Mouse (Mus musculus) forebrain, embryonic 14.5 days (tissue): ENCODE measurements at regions not wholly inside any gene's neighbourhood (a gene's known extent, or its start where the extent isn't known, plus 50 kb on each side); places are given as distances from the start of the nearest gene placed in this dataset.

Experiments used
- ATAC-seq: fragments of 200-750 bp; cut with Nextera tagmentation; 2 replicates; pipeline ENCODE4 v1.8.0; 2017; ENCODE audit warnings: mild to moderate bottlenecking, moderate library complexity
- DNase-seq: peaks from one replicate; pipeline ENCODE4 v3.0.0-alpha.2; 2015; ENCODE audit warnings: low spot score
- H3K27ac ChIP-seq: fragments of 300-500 bp; sonication (generic); 2 replicates; pipeline ENCODE4 v1.5.1; 2014; ENCODE audit warnings: low read depth, mild to moderate bottlenecking, control low read depth, low read length, moderate library complexity
- H3K27me3 ChIP-seq: fragments of 300-500 bp; sonication (generic); replicated peaks from 2 replicates; pipeline ENCODE4 v1.6.1; 2014; ENCODE audit warnings: low read length, control low read depth, mixed read lengths; ENCODE audit not compliant: control insufficient read depth, insufficient read depth
- H3K36me3 ChIP-seq: fragments of 300-500 bp; sonication (generic); 2 replicates; pipeline ENCODE4 v1.6.1; 2014; ENCODE audit warnings: low read length, control low read depth; ENCODE audit not compliant: control insufficient read depth, insufficient read depth
- H3K4me1 ChIP-seq: fragments of 300-500 bp; sonication (generic); 2 replicates; pipeline ENCODE4 v1.6.1; 2014; ENCODE audit warnings: antibody characterized with exemption, low read length, control low read depth; ENCODE audit not compliant: control insufficient read depth, insufficient read depth
- H3K4me2 ChIP-seq: fragments of 300-500 bp; sonication (generic); 2 replicates; pipeline ENCODE4 v1.6.1; 2014; ENCODE audit warnings: mild to moderate bottlenecking, control low read depth, low read length
- H3K4me3 ChIP-seq: fragments of 300-500 bp; sonication (generic); 2 replicates; pipeline ENCODE4 v1.5.1; 2014; ENCODE audit warnings: low read depth, low read length, control low read depth
- H3K9ac ChIP-seq: fragments of 300-500 bp; sonication (generic); 2 replicates; pipeline ENCODE4 v1.6.1; 2014; ENCODE audit warnings: mild to moderate bottlenecking, low read length, control low read depth, moderate library complexity
- H3K9me3 ChIP-seq: fragments of 300-500 bp; sonication (generic); replicated peaks from 2 replicates; pipeline ENCODE4 v1.6.1; 2016; ENCODE audit warnings: low read length, control low read depth, mixed read lengths; ENCODE audit not compliant: control insufficient read depth
- WGBS: fragments of 180-500 bp; shearing (Covaris S2); extraction: QIAGEN DNeasy Blood & Tissue Kit; methylation state at CpG from one replicate; pipeline ENCODE4 v1.1.7; 2014; 5-methylcytosine and 5-hydroxymethylcytosine counted together

DNA sequence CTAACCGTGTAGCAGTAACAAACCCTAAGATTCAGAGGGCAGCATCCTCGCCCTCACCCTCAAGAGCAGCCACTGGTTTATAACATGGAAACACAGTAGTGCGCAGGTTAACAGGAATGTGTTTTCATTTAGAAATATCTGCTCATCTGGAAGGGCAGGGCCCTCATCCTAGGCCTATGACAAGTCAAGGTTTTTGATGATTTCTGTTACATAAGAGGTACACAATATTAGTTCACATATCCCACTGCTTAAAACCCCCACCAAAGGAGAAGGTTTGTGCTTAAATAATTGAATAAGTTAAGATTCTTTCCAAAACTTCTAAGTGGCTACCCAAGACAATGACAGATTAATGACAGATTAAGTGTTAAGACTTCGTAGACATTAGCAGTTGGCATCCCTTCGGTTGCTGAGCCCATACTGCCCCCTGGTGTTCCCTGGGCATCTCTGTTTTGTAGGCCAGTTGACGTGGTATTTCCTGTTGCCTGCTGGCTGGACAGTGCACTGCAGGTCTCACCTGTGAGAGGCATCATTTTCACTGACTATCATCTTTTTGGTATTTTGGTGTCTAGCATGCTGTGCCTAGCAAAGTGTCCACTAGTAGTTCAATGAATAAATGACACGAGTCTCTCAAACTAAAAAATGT lies 581.2 kb downstream of the Gm19410 start:
- no peaks in the 10 kb centered on the region for H3K4me1 ChIP-seq
- no peak overlapping the region for H3K4me2 ChIP-seq
- peak; percentile 86 for DNase-seq
- no peak overlapping the region for H3K4me3 ChIP-seq
- WGBS = 46% methylated on average over 7 of the region's 7 CpGs
- no peaks in the 10 kb centered on the region for H3K27me3 ChIP-seq
- no peaks in the 10 kb centered on the region for H3K9me3 ChIP-seq
- no peaks in the 10 kb centered on the region for H3K36me3 ChIP-seq
- no peak overlapping the region for H3K9ac ChIP-seq
- peak; percentile 87 for ATAC-seq
- H3K27ac ChIP-seq = no peak overlapping the region

- no peak overlapping the region for H3K27ac ChIP-seq
- H3K9me3 ChIP-seq = no peaks in the 10 kb centered on the region
- ATAC-seq (no peak), DNase-seq (no peak)
- no peak overlapping the region for H3K4me2 ChIP-seq
- no peaks in the 10 kb centered on the region for H3K27me3 ChIP-seq
- no peaks in the 10 kb centered on the region for H3K36me3 ChIP-seq
- H3K9ac ChIP-seq = no peak overlapping the region
- 80% methylated on average over 1 of the region's 1 CpGs for WGBS
- no peak overlapping the region for H3K4me3 ChIP-seq
- no peaks in the 10 kb centered on the region for H3K4me1 ChIP-seq
Observed at GRCm38 (mm10) chr8:36348067-36348466, 582.5 kb downstream of the Gm19410 start.

- ATAC-seq (no peak), DNase-seq (no peak)
- no peaks in the 10 kb centered on the region for H3K36me3 ChIP-seq
- H3K27ac ChIP-seq = no peak overlapping the region
- no peak overlapping the region for H3K9ac ChIP-seq
- no peak overlapping the region for H3K4me3 ChIP-seq
- no peaks in the 10 kb centered on the region for H3K9me3 ChIP-seq
- WGBS = 16% methylated on average over 3 of the region's 3 CpGs
- no peaks in the 10 kb centered on the region for H3K4me1 ChIP-seq
- H3K27me3 ChIP-seq = no peaks in the 10 kb centered on the region
- H3K4me2 ChIP-seq = no peak overlapping the region
Observed at GRCm38 (mm10) chr8:36354926-36355325, 589.3 kb downstream of the Gm19410 start.

- no peak for ATAC-seq
- Histone ChIP-seq H3K27ac (no peak overlapping the region), H3K36me3 (no peaks in the 10 kb centered on the region), H3K9me3 (no peaks in the 10 kb centered on the region), H3K9ac (no peak overlapping the region), H3K4me2 (no peak overlapping the region), H3K27me3 (no peaks in the 10 kb centered on the region), H3K4me3 (no peak overlapping the region), H3K4me1 (peaks cover 4% of the 10 kb centered on the region; the same call in 1 of the 2 replicates)
- WGBS = 85% methylated on average over 2 of the region's 2 CpGs
- DNase-seq = no peak
Observed at GRCm38 (mm10) chr8:36358998-36359397, 593.4 kb downstream of the Gm19410 start.

- no peaks in the 10 kb centered on the region for H3K9me3 ChIP-seq
- H3K4me3 ChIP-seq = no peak overlapping the region
- H3K4me1 ChIP-seq = peaks cover 4% of the 10 kb centered on the region; the same call in 1 of the 2 replicates
- no peak overlapping the region for H3K27ac ChIP-seq
- H3K27me3 ChIP-seq = no peaks in the 10 kb centered on the region
- H3K4me2 ChIP-seq = no peak overlapping the region
- WGBS = 14% methylated on average over 2 of the region's 2 CpGs
- DNase-seq (peak; percentile 88), ATAC-seq (peak; percentile 83)
- no peaks in the 10 kb centered on the region for H3K36me3 ChIP-seq
- no peak overlapping the region for H3K9ac ChIP-seq
Observed at GRCm38 (mm10) chr8:36361255-36361654, 595.7 kb downstream of the Gm19410 start.

DNA sequence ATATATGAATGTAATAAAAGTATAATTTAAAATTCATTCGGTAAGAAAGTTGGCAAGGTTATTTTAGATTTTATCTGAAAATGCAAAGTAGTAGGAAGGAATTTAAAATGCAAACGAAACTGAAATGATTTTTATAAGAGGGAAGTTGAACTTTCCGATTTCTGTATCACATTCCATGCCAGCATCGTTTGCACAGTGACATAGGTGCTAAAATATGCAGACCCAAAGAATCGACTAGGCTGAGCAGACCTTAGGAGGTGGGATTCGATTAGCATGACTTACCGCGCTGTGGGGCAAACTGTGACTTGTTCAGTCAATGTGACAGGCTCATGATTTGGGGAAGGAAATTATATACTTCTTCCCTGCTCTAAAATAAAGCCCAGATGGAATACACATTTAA lies 596.2 kb downstream of the Gm19410 start:
- Histone ChIP-seq H3K9me3 (no peaks in the 10 kb centered on the region), H3K9ac (no peak overlapping the region), H3K4me1 (peaks cover 4% of the 10 kb centered on the region; the same call in 1 of the 2 replicates), H3K4me2 (no peak overlapping the region), H3K27me3 (no peaks in the 10 kb centered on the region), H3K36me3 (no peaks in the 10 kb centered on the region), H3K4me3 (no peak overlapping the region), H3K27ac (no peak overlapping the region)
- DNase-seq = peak; percentile 53
- ATAC-seq = peak; percentile 60; the same call in 1 of the 2 replicates
- 46% methylated on average over 8 of the region's 8 CpGs for WGBS

DNA sequence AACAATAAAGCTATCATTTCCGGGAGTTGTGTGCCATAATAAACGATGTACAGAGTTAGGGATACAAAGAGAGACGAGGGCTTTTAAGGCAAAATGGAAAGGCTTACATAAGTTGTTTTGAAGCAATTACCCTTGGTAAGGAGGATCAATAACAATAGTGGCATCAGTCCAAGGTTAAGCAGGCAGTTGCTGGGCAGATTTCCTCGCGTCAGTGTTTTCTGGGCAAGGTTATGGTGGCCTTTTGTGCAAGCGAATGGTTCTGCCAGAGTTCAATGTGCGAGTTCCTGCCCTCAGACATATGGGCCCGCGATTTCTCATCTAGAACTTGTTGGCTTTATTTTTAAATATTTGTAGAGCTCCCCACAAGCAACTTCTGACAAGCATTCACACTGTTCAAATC lies 597.7 kb downstream of the Gm19410 start:
- Histone ChIP-seq H3K4me3 (no peak overlapping the region), H3K9ac (no peak overlapping the region), H3K4me1 (peaks cover 4% of the 10 kb centered on the region; the same call in 1 of the 2 replicates), H3K9me3 (no peaks in the 10 kb centered on the region), H3K4me2 (no peak overlapping the region), H3K36me3 (no peaks in the 10 kb centered on the region), H3K27me3 (no peaks in the 10 kb centered on the region), H3K27ac (no peak overlapping the region)
- ATAC-seq (no peak), DNase-seq (peak; percentile 41)
- 57% methylated on average over 9 of the region's 9 CpGs for WGBS

DNA sequence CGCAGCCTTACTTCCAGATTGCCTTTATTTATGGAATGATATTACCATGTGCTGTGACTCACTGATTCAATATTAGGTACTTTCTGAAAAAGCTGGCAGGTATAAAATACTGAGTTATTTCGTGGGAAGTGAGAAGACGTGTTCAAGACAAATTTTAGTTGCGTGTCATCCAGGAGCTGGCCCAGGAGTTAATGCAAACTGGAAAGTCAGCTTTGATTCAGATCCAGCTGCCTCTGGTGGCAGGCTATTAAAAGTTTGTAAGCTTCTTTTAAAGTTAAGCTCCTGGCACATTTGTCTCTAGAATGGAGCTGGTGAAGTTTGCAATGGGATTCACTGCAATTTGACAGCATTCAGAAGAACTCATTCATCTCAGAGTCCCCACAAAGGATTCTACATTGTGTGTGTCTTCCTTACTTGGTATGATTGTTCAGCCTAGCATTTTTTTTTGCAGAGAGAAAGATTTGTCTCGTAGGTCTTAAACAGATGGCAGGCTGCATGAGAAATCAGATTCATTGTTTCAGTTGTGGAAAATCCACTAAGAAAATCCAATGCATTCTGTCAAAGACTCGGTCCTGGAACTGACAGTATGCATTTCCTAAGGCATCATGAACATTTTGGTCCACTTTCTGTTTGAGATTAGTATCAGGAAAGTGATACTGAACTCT lies 599.1 kb downstream of the Gm19410 start:
- Histone ChIP-seq H3K4me1 (peaks cover 4% of the 10 kb centered on the region; the same call in 1 of the 2 replicates), H3K9me3 (no peaks in the 10 kb centered on the region), H3K4me3 (no peak overlapping the region), H3K27ac (no peak overlapping the region), H3K9ac (no peak overlapping the region), H3K4me2 (no peak overlapping the region), H3K36me3 (no peaks in the 10 kb centered on the region), H3K27me3 (no peaks in the 10 kb centered on the region)
- 77% methylated on average over 6 of the region's 6 CpGs for WGBS
- ATAC-seq (no peak), DNase-seq (no peak)

DNA sequence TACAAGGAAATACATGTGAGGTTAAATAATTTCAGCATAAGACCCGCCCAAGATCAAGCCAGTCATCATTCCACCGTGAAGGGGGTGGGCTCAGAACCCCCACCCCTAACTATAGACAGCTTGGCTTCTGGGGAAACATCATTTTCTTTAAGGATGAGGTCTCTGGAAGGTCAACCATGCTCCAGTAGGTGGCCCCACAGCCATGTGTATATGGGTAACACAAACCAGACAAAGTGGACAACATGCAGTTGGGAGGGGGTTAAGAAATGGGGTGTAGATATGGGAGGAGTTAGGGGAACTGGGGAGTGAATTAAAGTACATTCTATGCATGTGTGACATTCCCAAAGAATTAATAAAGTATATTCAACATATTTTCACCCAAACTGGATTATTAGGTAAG lies 600.4 kb downstream of the Gm19410 start:
- no peak overlapping the region for H3K9ac ChIP-seq
- no peak for ATAC-seq
- DNase-seq = no peak
- H3K4me3 ChIP-seq = no peak overlapping the region
- H3K27me3 ChIP-seq = no peaks in the 10 kb centered on the region
- 76% methylated on average over 2 of the region's 2 CpGs for WGBS
- no peak overlapping the region for H3K27ac ChIP-seq
- H3K36me3 ChIP-seq = no peaks in the 10 kb centered on the region
- no peak overlapping the region for H3K4me2 ChIP-seq
- H3K9me3 ChIP-seq = no peaks in the 10 kb centered on the region
- peaks cover 4% of the 10 kb centered on the region; the same call in 1 of the 2 replicates for H3K4me1 ChIP-seq
